Mouse (Mus musculus): ENCODE results near the gene Zdhhc19. TPM values are rescaled to one million over a fixed set of nuclear protein-coding genes. Genes with fewer than 3 reads are reported as not detected.

Zdhhc19 gene
- total and polyA plus RNA-seq, 3 experiments = not detected

DNA sequence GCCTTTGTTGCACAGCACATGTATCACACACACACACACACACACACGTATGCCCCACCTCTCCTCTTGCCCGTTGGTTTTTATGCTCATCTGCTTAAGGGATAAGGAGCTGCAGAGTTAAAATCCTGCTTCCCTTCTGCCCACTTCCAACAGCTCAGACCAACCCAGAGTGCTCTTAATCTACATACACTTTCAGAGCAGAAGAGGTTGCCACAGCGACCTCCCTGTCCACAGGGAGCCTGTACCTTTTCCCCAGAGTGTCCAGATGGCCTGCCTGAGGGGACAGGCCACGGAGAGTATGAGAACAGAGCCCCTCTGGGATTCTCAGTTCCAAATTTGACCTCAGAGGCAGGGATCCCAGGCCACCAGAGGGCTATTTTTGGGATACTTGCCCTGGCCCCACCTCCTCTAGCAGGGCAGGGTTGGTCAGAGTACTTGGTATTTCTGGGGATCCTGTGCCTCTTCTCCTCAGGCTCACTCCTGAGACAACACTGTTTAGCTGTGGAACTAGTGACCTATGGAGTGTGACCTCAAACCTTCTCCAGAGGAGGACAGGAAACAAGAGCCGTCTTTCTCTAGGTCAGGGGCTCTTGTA is 39.2 kb downstream of the Zdhhc19 start:
- Histone ChIP-seq H3K36me3 (ENCODE audit: control insufficient read depth, insufficient read depth, low read length) (no peaks in the 10 kb centered on the region), H3K27ac (peak overlapping the region; percentile 57), H3K4me1 (ENCODE audit: control insufficient read depth, insufficient read depth, low read length) (no peaks in the 10 kb centered on the region), H3K9ac (ENCODE audit: low read depth, low read length) (no peak overlapping the region), H3K27me3 (ENCODE audit: control insufficient read depth, insufficient read depth, low read length) (no peaks in the 10 kb centered on the region), H3K79me2 (replicated peaks; ENCODE audit: control insufficient read depth, insufficient read depth, low read length) (no peaks in the 10 kb centered on the region), H3K4me3 (no peak overlapping the region)
- intact Hi-C loops (cut with DNase I) = no loop called here
- no peak for TF ChIP-seq EP300 (IDR thresholded peaks at IDR 0.05; ENCODE audit: insufficient read depth, low read depth, low read length)
- no peak for TF ChIP-seq POLR2A (IDR thresholded peaks at IDR 0.05; ENCODE audit: insufficient read depth, low read depth, low read length)
- TF ChIP-seq CTCF (IDR thresholded peaks at IDR 0.05) = peak; percentile 41
- DNase-seq = peak; percentile 38 to 39
- 21% methylated on average over 5 of the region's 5 CpGs for WGBS

DNA sequence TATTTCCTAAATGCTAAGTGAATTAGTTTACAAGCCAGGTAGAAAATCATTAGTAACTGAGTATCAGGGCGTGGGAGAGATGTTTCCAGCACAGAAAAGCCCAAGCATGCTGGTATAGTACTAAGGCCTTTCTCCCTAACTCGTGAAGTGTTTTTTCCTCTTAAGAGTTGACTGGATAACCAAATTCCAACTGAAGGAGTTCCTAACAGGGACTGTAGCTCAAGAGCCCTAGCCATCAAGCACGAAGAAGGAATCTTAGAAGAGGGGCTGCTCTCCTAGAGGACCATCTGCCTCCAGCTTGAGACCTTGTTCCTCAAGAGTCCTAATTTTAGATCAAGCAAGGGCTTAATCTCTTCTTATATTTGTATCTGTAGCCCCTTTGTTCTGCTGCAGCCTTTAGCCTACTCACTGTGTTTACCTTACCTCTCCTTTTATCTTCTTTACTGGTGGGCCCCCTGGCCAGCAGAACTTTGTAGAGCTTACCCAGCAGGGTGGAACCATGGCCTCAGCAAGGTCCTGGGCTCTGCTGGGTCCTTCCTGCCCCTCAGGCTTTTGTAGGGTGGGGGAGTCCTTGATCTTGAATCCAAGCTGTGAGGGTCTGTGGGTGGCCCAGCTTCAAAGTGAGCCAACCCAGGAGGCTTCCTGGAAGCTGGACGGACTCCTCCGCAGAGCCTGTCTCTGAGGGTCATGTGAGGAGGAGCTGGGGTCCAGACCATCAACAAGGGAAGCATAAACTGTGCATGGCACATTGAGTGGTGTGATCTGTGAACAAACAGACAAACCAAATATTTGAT is 42.0 kb downstream of the Zdhhc19 start:
- Histone ChIP-seq H3K27ac (no peak overlapping the region), H3K27me3 (ENCODE audit: control insufficient read depth, insufficient read depth, low read length) (no peaks in the 10 kb centered on the region), H3K36me3 (ENCODE audit: control insufficient read depth, insufficient read depth, low read length) (no peaks in the 10 kb centered on the region), H3K79me2 (replicated peaks; ENCODE audit: control insufficient read depth, insufficient read depth, low read length) (no peaks in the 10 kb centered on the region), H3K9ac (ENCODE audit: low read depth, low read length) (no peak overlapping the region), H3K4me1 (ENCODE audit: control insufficient read depth, insufficient read depth, low read length) (no peaks in the 10 kb centered on the region), H3K4me3 (no peak overlapping the region)
- no peak for TF ChIP-seq POLR2A (IDR thresholded peaks at IDR 0.05; ENCODE audit: insufficient read depth, low read depth, low read length)
- no peak for TF ChIP-seq CTCF (IDR thresholded peaks at IDR 0.05)
- TF ChIP-seq EP300 (IDR thresholded peaks at IDR 0.05; ENCODE audit: insufficient read depth, low read depth, low read length) = no peak
- intact Hi-C loops (cut with DNase I) = no loop called here
- WGBS = 58% methylated on average over 5 of the region's 5 CpGs
- DNase-seq = no peak

DNA sequence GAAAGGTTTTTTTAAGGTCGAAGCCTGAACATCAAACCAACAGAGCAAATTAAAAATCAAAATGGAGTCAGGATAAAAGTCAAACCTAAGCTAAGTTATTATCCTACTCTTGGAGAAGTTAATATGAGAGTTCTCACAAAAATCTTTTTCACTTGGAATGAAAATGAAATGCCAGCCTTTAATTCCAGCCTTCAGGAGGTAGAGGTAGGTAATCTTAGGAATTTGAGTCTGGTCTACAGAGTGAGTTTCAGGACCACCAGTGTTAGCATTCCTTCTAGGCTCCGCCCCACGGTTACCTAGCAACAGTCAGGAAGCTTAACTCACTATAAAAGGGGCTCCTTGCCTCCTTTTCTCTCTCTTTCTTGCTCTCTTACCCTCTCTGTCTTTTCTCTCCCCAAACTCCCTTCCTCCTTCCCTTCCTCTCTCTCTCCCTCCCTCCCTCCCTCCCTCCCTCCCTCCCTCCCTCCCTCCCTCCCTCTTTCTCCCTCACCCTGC is 42.7 kb downstream of the Zdhhc19 start:
- no peaks in the 10 kb centered on the region for H3K79me2 ChIP-seq (replicated peaks; ENCODE audit: control insufficient read depth, insufficient read depth, low read length)
- H3K9ac ChIP-seq (ENCODE audit: low read depth, low read length) = no peak overlapping the region
- no peaks in the 10 kb centered on the region for H3K4me1 ChIP-seq (ENCODE audit: control insufficient read depth, insufficient read depth, low read length)
- no peak for DNase-seq
- H3K36me3 ChIP-seq (ENCODE audit: control insufficient read depth, insufficient read depth, low read length) = no peaks in the 10 kb centered on the region
- intact Hi-C loops (cut with DNase I) = no loop called here
- H3K27me3 ChIP-seq (ENCODE audit: control insufficient read depth, insufficient read depth, low read length) = no peaks in the 10 kb centered on the region
- no peak for TF ChIP-seq POLR2A (IDR thresholded peaks at IDR 0.05; ENCODE audit: insufficient read depth, low read depth, low read length)
- TF ChIP-seq CTCF (IDR thresholded peaks at IDR 0.05) = no peak
- TF ChIP-seq EP300 (IDR thresholded peaks at IDR 0.05; ENCODE audit: insufficient read depth, low read depth, low read length) = no peak
- H3K27ac ChIP-seq = no peak overlapping the region
- H3K4me3 ChIP-seq = no peak overlapping the region
- 49% methylated on average over 3 of the region's 3 CpGs for WGBS

DNA sequence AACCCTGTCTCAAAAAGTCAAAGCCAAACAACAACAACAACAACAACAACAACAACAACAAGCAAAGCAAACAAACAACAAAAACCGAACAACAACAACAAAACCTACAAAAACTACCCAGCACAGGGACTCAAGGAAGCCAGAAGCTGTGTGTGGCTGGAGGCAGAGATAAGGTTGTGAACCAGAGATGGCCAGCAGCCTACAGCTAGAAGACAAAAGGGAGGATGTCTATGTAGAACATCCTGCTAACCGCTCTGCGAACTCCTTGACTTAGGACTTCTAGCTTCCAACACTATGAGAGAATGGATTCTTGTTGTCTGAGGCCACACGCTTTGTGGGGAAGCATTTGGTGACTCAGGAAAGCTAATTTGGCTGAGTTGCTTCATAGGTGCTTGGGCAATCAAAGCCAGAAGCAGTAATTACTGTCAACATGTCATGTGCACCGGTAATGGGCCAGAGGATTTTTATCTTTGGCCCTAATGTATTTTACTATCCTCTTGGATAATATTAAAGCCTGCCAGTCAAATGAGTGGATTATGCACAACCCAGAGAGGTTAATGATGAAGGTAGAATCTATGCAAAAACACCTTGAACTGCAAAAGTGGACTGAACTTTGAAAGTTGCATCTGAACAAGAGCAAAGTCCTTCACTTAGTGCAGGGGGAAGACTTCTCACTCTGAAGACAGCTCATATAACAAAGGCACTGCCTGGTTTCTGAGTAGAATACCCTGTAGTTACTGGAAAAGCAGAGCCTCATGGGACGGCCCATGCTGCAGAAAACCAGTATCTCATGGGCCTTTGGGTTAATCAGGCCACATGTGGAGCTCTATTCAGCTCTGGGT is 45.5 kb downstream of the Zdhhc19 start:
- DNase-seq = peak in 1 of 2 experiments; percentile 28
- no peaks in the 10 kb centered on the region for H3K79me2 ChIP-seq (replicated peaks; ENCODE audit: control insufficient read depth, insufficient read depth, low read length)
- H3K4me1 ChIP-seq (ENCODE audit: control insufficient read depth, insufficient read depth, low read length) = no peaks in the 10 kb centered on the region
- no peak overlapping the region for H3K4me3 ChIP-seq
- H3K36me3 ChIP-seq (ENCODE audit: control insufficient read depth, insufficient read depth, low read length) = no peaks in the 10 kb centered on the region
- H3K27ac ChIP-seq = no peak overlapping the region
- TF ChIP-seq CTCF (IDR thresholded peaks at IDR 0.05) = no peak
- TF ChIP-seq EP300 (IDR thresholded peaks at IDR 0.05; ENCODE audit: insufficient read depth, low read depth, low read length) = no peak
- no peak for TF ChIP-seq POLR2A (IDR thresholded peaks at IDR 0.05; ENCODE audit: insufficient read depth, low read depth, low read length)
- 59% methylated on average over 6 of the region's 6 CpGs for WGBS
- H3K27me3 ChIP-seq (ENCODE audit: control insufficient read depth, insufficient read depth, low read length) = no peaks in the 10 kb centered on the region
- intact Hi-C loops (cut with DNase I) = no loop called here
- H3K9ac ChIP-seq (ENCODE audit: low read depth, low read length) = no peak overlapping the region

DNA sequence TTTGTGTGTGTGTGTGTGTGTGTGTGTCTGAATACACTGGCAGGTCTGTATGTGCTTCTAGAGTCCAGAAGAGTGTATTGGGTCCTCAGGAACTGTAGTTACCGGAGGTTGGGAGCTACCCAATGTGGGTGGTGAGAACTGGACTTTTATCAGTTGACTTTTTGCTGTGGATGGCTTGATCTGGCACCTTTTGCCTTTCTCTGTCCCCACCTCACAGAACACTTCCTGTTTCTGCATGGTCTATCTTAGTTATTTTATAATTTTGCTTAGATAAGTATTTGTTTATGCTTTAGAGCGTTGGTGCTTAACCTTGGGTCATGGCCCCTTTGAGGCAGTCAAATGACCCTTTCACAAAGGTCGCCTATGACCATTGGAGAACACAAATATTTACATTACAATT is 47.4 kb downstream of the Zdhhc19 start:
- intact Hi-C loops (cut with DNase I) = no loop called here
- H3K27me3 ChIP-seq (ENCODE audit: control insufficient read depth, insufficient read depth, low read length) = no peaks in the 10 kb centered on the region
- H3K4me1 ChIP-seq (ENCODE audit: control insufficient read depth, insufficient read depth, low read length) = no peaks in the 10 kb centered on the region
- no peak overlapping the region for H3K27ac ChIP-seq
- no peak overlapping the region for H3K4me3 ChIP-seq
- no peak for DNase-seq
- no peaks in the 10 kb centered on the region for H3K79me2 ChIP-seq (replicated peaks; ENCODE audit: control insufficient read depth, insufficient read depth, low read length)
- 81% methylated on average over 3 of the region's 3 CpGs for WGBS
- H3K9ac ChIP-seq (ENCODE audit: low read depth, low read length) = no peak overlapping the region
- H3K36me3 ChIP-seq (ENCODE audit: control insufficient read depth, insufficient read depth, low read length) = no peaks in the 10 kb centered on the region
- TF ChIP-seq CTCF (IDR thresholded peaks at IDR 0.05) = no peak
- no peak for TF ChIP-seq EP300 (IDR thresholded peaks at IDR 0.05; ENCODE audit: insufficient read depth, low read depth, low read length)
- TF ChIP-seq POLR2A (IDR thresholded peaks at IDR 0.05; ENCODE audit: insufficient read depth, low read depth, low read length) = no peak
